Mouse (Mus musculus) olfactory bulb, adult 2 months (tissue): ENCODE measurements around the gene Nipal4.

Source experiments
- CTCF ChIP-seq: fragments of 200-500 bp; IDR thresholded peaks from 2 replicates; pipeline ENCODE4 v1.5.1; 2012; ENCODE audit warnings: low read depth, mild to moderate bottlenecking, low read length, moderate library complexity; ENCODE audit not compliant: insufficient read depth
- POLR2A ChIP-seq: fragments of 200-500 bp; IDR thresholded peaks from 2 replicates; pipeline ENCODE4 v1.6.1; 2012; ENCODE audit warnings: mild to moderate bottlenecking, low read depth, low read length, moderate library complexity; ENCODE audit not compliant: insufficient read depth

GRCm38 (mm10) chr11:46204841-46205240 lies 38.5 kb upstream of the Nipal4 start:
- TF ChIP-seq POLR2A (no peak), CTCF (no peak)
